Mouse (Mus musculus) ES-Bruce4 (cell line): ENCODE measurements around the gene Rassf5.

Experiments
- EP300 ChIP-seq: IDR thresholded peaks from 2 replicates; pipeline ENCODE4 v1.6.1; 2011; ENCODE audit warnings: low read depth, low read length; ENCODE audit not compliant: insufficient read depth
- POLR2A ChIP-seq: IDR thresholded peaks from one replicate; pipeline ENCODE4 v1.8.1; 2011; ENCODE audit warnings: low read length; ENCODE audit not compliant: insufficient read depth

DNA sequence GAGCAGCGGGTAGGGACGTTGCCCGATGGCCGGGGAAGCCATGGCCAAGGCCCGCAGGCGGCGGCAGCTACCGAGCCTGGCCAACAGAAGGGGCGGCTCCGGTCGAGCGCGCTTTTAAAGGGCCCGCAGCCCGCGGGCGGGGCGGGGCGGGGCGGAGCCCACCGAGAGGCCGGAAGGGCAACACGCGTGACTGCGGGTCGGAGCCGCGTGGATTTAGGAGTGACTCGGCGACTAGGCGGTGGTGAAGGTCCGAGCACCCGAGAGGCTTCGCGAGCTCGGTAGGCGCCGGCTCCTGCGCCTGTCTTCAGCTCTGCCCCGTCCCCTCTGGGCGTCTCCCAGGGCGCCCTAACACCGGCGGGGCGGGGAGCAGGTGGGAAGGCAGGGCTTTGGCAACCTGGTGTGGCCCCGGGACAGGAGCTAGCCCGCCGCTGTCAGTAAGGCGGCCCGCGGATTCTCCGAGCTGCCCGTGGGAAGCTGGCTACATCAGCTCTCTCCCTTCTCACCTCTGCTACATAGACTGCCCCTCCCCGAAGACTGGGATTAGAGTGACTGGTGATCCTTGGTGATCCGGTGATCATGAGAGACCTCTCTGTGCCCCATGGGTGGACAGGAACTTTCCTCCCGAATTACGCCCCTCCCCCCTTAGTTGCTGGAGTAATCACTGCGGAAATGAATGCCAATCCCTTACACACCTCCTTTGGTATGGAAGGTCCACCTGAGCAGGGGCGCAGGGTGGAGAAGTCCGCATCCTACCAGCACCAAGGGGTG, at the start of gene Rassf5:
- TF ChIP-seq POLR2A (no peak), EP300 (no peak)
